Mouse (Mus musculus) MEL (cell line): ENCODE measurements around the gene Prorsd1. TPM values are rescaled to one million over a fixed set of nuclear protein-coding genes. Genes with fewer than 3 reads are reported as not detected.

Experiments
- DNase-seq: peaks from one replicate; pipeline ENCODE4 v3.0.0; 2011; ENCODE audit warnings: low read depth, low spot score
- H3K27ac ChIP-seq: 2 replicates; pipeline ENCODE4 v1.5.1; 2012; ENCODE audit warnings: low read depth, mild to moderate bottlenecking, control low read depth, low read length, moderate library complexity; ENCODE audit not compliant: control insufficient read depth
- H3K27me3 ChIP-seq, 2 experiments: fragments of 150-350 bp in 1 of 2; sonication (generic) in 1 of 2; 2 replicates each; pipeline ENCODE4 v1.6.1; 2012; ENCODE audit warnings: low read length in 2 of 2, mild to moderate bottlenecking in 2 of 2, improper control_type of control experiment in 1 of 2, moderate library complexity in 1 of 2; ENCODE audit not compliant: insufficient read depth in 2 of 2, control insufficient read depth in 1 of 2
- H3K36me3 ChIP-seq, 2 experiments: 2 replicates each; pipeline ENCODE4 v1.6.1; 2012 to 2014; ENCODE audit warnings: low read length in 2 of 2, improper control_type of control experiment in 1 of 2, inconsistent platforms in 1 of 2, mild to moderate bottlenecking in 1 of 2; ENCODE audit not compliant: insufficient read depth in 2 of 2, control insufficient read depth in 1 of 2
- H3K4me1 ChIP-seq, 2 experiments: fragments of 150-350 bp in 1 of 2; sonication (generic) in 1 of 2; 2 replicates each; pipeline ENCODE4 v1.6.1; 2012; ENCODE audit warnings: low read length in 2 of 2, improper control_type of control experiment in 1 of 2, mild to moderate bottlenecking in 1 of 2; ENCODE audit not compliant: insufficient read depth in 2 of 2, control insufficient read depth in 1 of 2
- H3K4me3 ChIP-seq, 2 experiments: fragments of 150-350 bp in 1 of 2; sonication (generic) in 1 of 2; 2 replicates each; pipeline ENCODE4 v1.5.1; 2012; ENCODE audit warnings: low read depth in 2 of 2, low read length in 2 of 2, mild to moderate bottlenecking in 2 of 2, moderate library complexity in 2 of 2, control low read depth in 1 of 2, improper control_type of control experiment in 1 of 2; ENCODE audit not compliant: control insufficient read depth in 1 of 2, insufficient read depth in 1 of 2
- H3K79me2 ChIP-seq: 2 replicates; pipeline ENCODE4 v1.6.1; 2012; ENCODE audit warnings: mild to moderate bottlenecking, low read length, moderate library complexity; ENCODE audit not compliant: control insufficient read depth, poor library complexity, insufficient read depth
- H3K9ac ChIP-seq: 2 replicates; pipeline ENCODE4 v1.6.1; 2012; ENCODE audit warnings: low read depth, mild to moderate bottlenecking, control low read depth, low read length, moderate library complexity; ENCODE audit not compliant: control insufficient read depth, poor library complexity, severe bottlenecking
- H3K9me3 ChIP-seq: fragments of 150-350 bp; sonication (generic); replicated peaks from 2 replicates; pipeline ENCODE4 v1.6.1; 2012; ENCODE audit warnings: mild to moderate bottlenecking, low read length, improper control_type of control experiment, moderate library complexity; ENCODE audit not compliant: insufficient read depth
- BHLHE40 ChIP-seq: IDR thresholded peaks from 2 replicates; pipeline ENCODE4 v1.6.1; 2012; ENCODE audit warnings: low read depth, mild to moderate bottlenecking, inconsistent platforms, low read length, improper control_type of control experiment, borderline replicate concordance
- CHD1 ChIP-seq: IDR thresholded peaks from 2 replicates; pipeline ENCODE4 v1.6.1; 2012; ENCODE audit warnings: low read depth, mild to moderate bottlenecking, inconsistent platforms, low read length, improper control_type of control experiment
- CHD2 ChIP-seq: IDR thresholded peaks from 2 replicates; pipeline ENCODE4 v1.6.1; 2011; ENCODE audit warnings: low read length, improper control_type of control experiment
- CTCF ChIP-seq, 3 experiments: IDR thresholded peaks in 2 of 3; conservative IDR thresholded peaks in 1 of 3; 2 replicates each; pipeline ENCODE4 v1.5.1; 2011 to 2012; ENCODE audit warnings: low read length in 3 of 3, low read depth in 2 of 3, mild to moderate bottlenecking in 2 of 3, improper control_type of control experiment in 1 of 3, inconsistent platforms in 1 of 3, mixed read lengths in 1 of 3, moderate library complexity in 1 of 3; ENCODE audit not compliant: control insufficient read depth in 1 of 3, insufficient read depth in 1 of 3, poor library complexity in 1 of 3, severe bottlenecking in 1 of 3
- E2F4 ChIP-seq: IDR thresholded peaks from 2 replicates; pipeline ENCODE4 v1.6.1; 2011; ENCODE audit warnings: low read depth, low read length, improper control_type of control experiment, borderline replicate concordance
- ELF1 ChIP-seq: IDR thresholded peaks from 2 replicates; pipeline ENCODE4 v1.6.1; 2014; ENCODE audit warnings: low read depth, mild to moderate bottlenecking, inconsistent platforms, low read length, improper control_type of control experiment, moderate library complexity
- EP300 ChIP-seq, 2 experiments: IDR thresholded peaks; 2 replicates each; pipeline ENCODE4 v1.6.1; 2011; ENCODE audit warnings: improper control_type of control experiment in 2 of 2, low read length in 2 of 2, low read depth in 1 of 2, mild to moderate bottlenecking in 1 of 2
- ETS1 ChIP-seq: IDR thresholded peaks from 2 replicates; pipeline ENCODE4 v1.6.1; 2012; ENCODE audit warnings: low read depth, mild to moderate bottlenecking, inconsistent platforms, low read length, improper control_type of control experiment, moderate library complexity
- GABPA ChIP-seq: IDR thresholded peaks from 2 replicates; pipeline ENCODE4 v1.6.1; 2012; ENCODE audit warnings: low read depth, mild to moderate bottlenecking, inconsistent platforms, low read length, improper control_type of control experiment, moderate library complexity
- GATA1 ChIP-seq: IDR thresholded peaks from 2 replicates; pipeline ENCODE4 v1.6.1; 2011; ENCODE audit warnings: low read depth, low read length, improper control_type of control experiment
- HCFC1 ChIP-seq: IDR thresholded peaks from 2 replicates; pipeline ENCODE4 v1.6.1; 2012; ENCODE audit warnings: low read depth, mild to moderate bottlenecking, inconsistent platforms, low read length, improper control_type of control experiment, moderate library complexity
- KAT2A ChIP-seq: conservative IDR thresholded peaks from 2 replicates; pipeline ENCODE4 v1.6.1; 2012; ENCODE audit warnings: low read depth, low read length, improper control_type of control experiment, inconsistent platforms
- MAFK ChIP-seq: IDR thresholded peaks from 2 replicates; pipeline ENCODE4 v1.6.1; 2011; ENCODE audit warnings: low read depth, mild to moderate bottlenecking, low read length, improper control_type of control experiment, borderline replicate concordance
- MAZ ChIP-seq: IDR thresholded peaks from 2 replicates; pipeline ENCODE4 v1.6.1; 2012; ENCODE audit warnings: low read depth, mild to moderate bottlenecking, inconsistent platforms, low read length, improper control_type of control experiment
- MEF2A ChIP-seq: IDR thresholded peaks from 2 replicates; pipeline ENCODE4 v1.6.1; 2014; ENCODE audit warnings: low read depth, mild to moderate bottlenecking, inconsistent platforms, low read length, improper control_type of control experiment; ENCODE audit not compliant: poor library complexity, insufficient replicate concordance, severe bottlenecking; ENCODE audit errors: extremely low read depth
- MXI1 ChIP-seq: IDR thresholded peaks from 2 replicates; pipeline ENCODE4 v1.6.1; 2011; ENCODE audit warnings: mild to moderate bottlenecking, low read depth, low read length, improper control_type of control experiment
- MYB ChIP-seq: IDR thresholded peaks from 2 replicates; pipeline ENCODE4 v1.6.1; 2011; ENCODE audit warnings: mild to moderate bottlenecking, low read depth, low read length, improper control_type of control experiment
- MYC ChIP-seq: IDR thresholded peaks from 2 replicates; pipeline ENCODE4 v1.6.1; 2011; ENCODE audit warnings: low read depth, mild to moderate bottlenecking, low read length, improper control_type of control experiment, moderate library complexity
- NELFE ChIP-seq: IDR thresholded peaks from 2 replicates; pipeline ENCODE4 v1.6.1; 2011; ENCODE audit warnings: low read depth, low read length, improper control_type of control experiment
- NRF1 ChIP-seq: IDR thresholded peaks from 2 replicates; pipeline ENCODE4 v1.6.1; 2014; ENCODE audit warnings: low read depth, mild to moderate bottlenecking, inconsistent platforms, low read length, improper control_type of control experiment, moderate library complexity; ENCODE audit not compliant: poor library complexity, insufficient read depth, severe bottlenecking
- POLR2AphosphoS2 ChIP-seq: IDR thresholded peaks from 2 replicates; pipeline ENCODE4 v1.6.1; 2011; ENCODE audit warnings: low read length, improper control_type of control experiment
- POLR2AphosphoS5 ChIP-seq: IDR thresholded peaks from 2 replicates; pipeline ENCODE4 v1.6.1; 2012; ENCODE audit warnings: low read depth, borderline replicate concordance, mild to moderate bottlenecking, inconsistent platforms, low read length, moderate library complexity, mixed read lengths
- RAD21 ChIP-seq: IDR thresholded peaks from 2 replicates; pipeline ENCODE4 v1.6.1; 2011; ENCODE audit warnings: mild to moderate bottlenecking, low read depth, low read length, improper control_type of control experiment
- RCOR1 ChIP-seq: IDR thresholded peaks from 2 replicates; pipeline ENCODE4 v1.6.1; 2012; ENCODE audit warnings: low read depth, mild to moderate bottlenecking, inconsistent platforms, low read length, improper control_type of control experiment
- SIN3A ChIP-seq: IDR thresholded peaks from 2 replicates; pipeline ENCODE4 v1.6.1; 2012; ENCODE audit warnings: low read length, improper control_type of control experiment, inconsistent platforms
- SMC3 ChIP-seq: IDR thresholded peaks from 2 replicates; pipeline ENCODE4 v1.6.1; 2011; ENCODE audit warnings: low read depth, low read length, improper control_type of control experiment
- TAL1 ChIP-seq: IDR thresholded peaks from 2 replicates; pipeline ENCODE4 v1.6.1; 2012; ENCODE audit warnings: mild to moderate bottlenecking, inconsistent platforms, low read length, moderate library complexity, mixed read lengths
- TBP ChIP-seq: IDR thresholded peaks from 2 replicates; pipeline ENCODE4 v1.8.0; 2011; ENCODE audit warnings: low read depth, low read length, improper control_type of control experiment
- TCF12 ChIP-seq: IDR thresholded peaks from 2 replicates; pipeline ENCODE4 v1.6.1; 2014; ENCODE audit warnings: low read depth, mild to moderate bottlenecking, inconsistent platforms, low read length, improper control_type of control experiment, moderate library complexity
- UBTF ChIP-seq: IDR thresholded peaks from 2 replicates; pipeline ENCODE4 v1.6.1; 2012; ENCODE audit warnings: low read depth, mild to moderate bottlenecking, inconsistent platforms, low read length, improper control_type of control experiment, moderate library complexity, borderline replicate concordance; ENCODE audit not compliant: insufficient read depth
- USF2 ChIP-seq, 2 experiments: IDR thresholded peaks; 2 replicates each; pipeline ENCODE4 v1.6.1; 2011 to 2012; ENCODE audit warnings: improper control_type of control experiment in 2 of 2, low read length in 2 of 2, borderline replicate concordance in 1 of 2, inconsistent platforms in 1 of 2, low read depth in 1 of 2, mild to moderate bottlenecking in 1 of 2; ENCODE audit not compliant: insufficient read depth in 1 of 2
- ZC3H11A ChIP-seq: IDR thresholded peaks from 2 replicates; pipeline ENCODE4 v1.6.1; 2012; ENCODE audit warnings: low read depth, mild to moderate bottlenecking, inconsistent platforms, low read length, improper control_type of control experiment
- ZNF384 ChIP-seq: IDR thresholded peaks from 2 replicates; pipeline ENCODE4 v1.6.1; 2012; ENCODE audit warnings: low read depth, mild to moderate bottlenecking, inconsistent platforms, low read length, improper control_type of control experiment
- polyA plus RNA-seq, 2 experiments: library from polyadenylated mRNA; stranded (reverse) in 1 of 2; unstranded in 1 of 2; fragments of >175 nt in 1 of 2; fragments of >200 nt in 1 of 2; gene quantifications; 2 replicates each; pipeline versions ENCODE4 v1.2.1 to v1.2.4; 2012; ENCODE audit warnings: low replicate concordance in 2 of 2, low read depth in 1 of 2; ENCODE audit not compliant: insufficient read length in 2 of 2, insufficient read depth in 1 of 2, missing spikeins in 1 of 2
- total RNA-seq: library from RNA; depleted of rRNA; stranded (reverse); fragments of 300-350 nt; gene quantifications from 2 replicates; pipeline ENCODE4 v1.2.3, GENCODE M21; 2012

Gene Prorsd1
- total and polyA plus RNA-seq, 3 experiments = 46.9 to 48.7 TPM; not detected in 1

DNA sequence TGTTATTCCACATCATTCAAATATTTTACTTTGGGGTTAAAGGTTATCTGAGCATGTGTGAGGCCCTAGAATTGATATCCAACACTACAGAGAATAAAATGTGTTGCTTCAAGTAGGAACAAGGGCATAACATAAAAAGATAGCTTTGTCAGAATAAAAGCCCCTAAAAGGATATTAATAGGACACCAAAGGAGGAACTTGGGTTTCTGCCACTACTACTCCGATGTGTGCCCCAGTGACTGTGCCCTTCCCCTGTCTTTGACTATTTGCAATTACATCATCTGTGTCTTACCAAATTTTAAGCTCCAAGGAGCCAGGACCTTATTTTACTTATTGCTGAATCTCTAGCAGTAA, 34.6 kb upstream of the Prorsd1 start:
- peaks cover 18 to 33% of the 10 kb centered on the region in 2 experiments for H3K36me3 ChIP-seq
- peaks cover 26% of the 10 kb centered on the region for H3K79me2 ChIP-seq
- no peaks in the 10 kb centered on the region for H3K27me3 ChIP-seq
- peaks cover 4 to 17% of the 10 kb centered on the region in 2 experiments for H3K4me1 ChIP-seq
- no peaks in the 10 kb centered on the region for H3K9me3 ChIP-seq
- DNase-seq = peak; percentile 95
- H3K9ac ChIP-seq = peak overlapping the region; percentile 97
- TF ChIP-seq MAZ = no peak
- TF ChIP-seq KAT2A = no peak
- TF ChIP-seq TCF12 = 0 out of 2 replicates have a peak, but pooled peaks have one; percentile 3
- TF ChIP-seq SIN3A = peak; percentile 94
- TF ChIP-seq HCFC1 = peak; percentile 75
- peak; percentile 50 to 59; a peak in 3 of 4 replicates for TF ChIP-seq EP300 (IDR thresholded peaks at IDR 0.05; ENCODE audit: low read depth in 1 of 2, low read length in 2 of 2)
- TF ChIP-seq CTCF (IDR thresholded peaks at IDR 0.05 in 2 of 3, conservative IDR thresholded peaks at IDR 0.05 in 1 of 3; ENCODE audit: control insufficient read depth in 1 of 3, insufficient read depth in 1 of 3, low read depth in 2 of 3, low read length in 3 of 3, poor library complexity in 1 of 3, severe bottlenecking in 1 of 3) = no peak
- no peak for TF ChIP-seq GABPA
- TF ChIP-seq ETS1 = peak; percentile 94
- no peak for TF ChIP-seq RCOR1
- TF ChIP-seq BHLHE40 = no peak
- no peak for TF ChIP-seq CHD2
- no peak for TF ChIP-seq UBTF
- 0 out of 2 replicates have a peak, but pooled peaks have one; percentile 1 for TF ChIP-seq CHD1
- TF ChIP-seq MAFK = no peak
- TF ChIP-seq NELFE = peak; percentile 35; the same call in 1 of the 2 replicates
- TF ChIP-seq SMC3 = no peak
- no peak; the same call in 1 of the 2 replicates for TF ChIP-seq ELF1
- peak; percentile 81; the same call in 1 of the 2 replicates for TF ChIP-seq MEF2A
- TF ChIP-seq E2F4 = no peak
- TF ChIP-seq GATA1 = no peak; the same call in 1 of the 2 replicates
- no peak for TF ChIP-seq USF2 (IDR thresholded peaks at IDR 0.05; ENCODE audit: borderline replicate concordance in 1 of 2, insufficient read depth in 1 of 2, low read depth in 1 of 2, low read length in 2 of 2)
- TF ChIP-seq MYB = no peak
- TF ChIP-seq POLR2AphosphoS2 = no peak
- no peak; the same call in 1 of the 2 replicates for TF ChIP-seq RAD21
- TF ChIP-seq TBP = peak; percentile 72
- no peak for TF ChIP-seq POLR2AphosphoS5
- TF ChIP-seq ZNF384 = no peak
- TF ChIP-seq ZC3H11A = no peak
- TF ChIP-seq NRF1 = no peak
- no peak; the same call in 1 of the 2 replicates for TF ChIP-seq MYC
- peak; percentile 63; the same call in 1 of the 2 replicates for TF ChIP-seq MXI1
- TF ChIP-seq TAL1 = no peak
- peak overlapping the region; percentile 92 for H3K27ac ChIP-seq
- H3K4me3 ChIP-seq = peak overlapping the region; percentile 75 to 99; a peak in 3 of 4 replicates
